In genomic region chr2:77376823-77377222, GRCm38 (mm10) we compare ENCODE assay signal across 26 mouse cellular contexts.
A peak's percentile ranks its signal among the peaks of the same experiment; 100 is the strongest.
DNase-seq lines count a peak whose midpoint lies in the region; ATAC-seq and TF ChIP-seq lines count a peak whose summit lies in the region.
"Had no signal": no experiment of that assay in that cellular context is flagged by ENCODE, and none has a peak within 500 bp of the region (broad histone marks: within the 10 kb centered on the region; RNA-seq: fewer than 3 reads in every experiment).

No protein-coding gene starts in this region.

- H3K79me2 ChIP-seq in myocyte (ENCODE audit: control insufficient read depth, insufficient read depth) = no peaks in the 10 kb centered on the region

- DNase-seq in Patski (ENCODE audit: low read depth, low spot score) = peak; percentile 10
- DNase-seq in gastrocnemius, postnatal 10 days = no peak
- DNase-seq in spleen, postnatal 4 days (ENCODE audit: low spot score in 2 of 2) = no peak
- DNase-seq in right cerebral cortex, adult 18-20 months = no peak
- DNase-seq: adrenal gland, adult 2 months; adrenal gland, postnatal 10 days; adrenal gland, postnatal 25 days; cerebellum, adult 11 months; cerebellum, adult 18-20 months; cerebellum, adult 8-10 months; cerebellum, adult 9-11 months; cerebellum, postnatal 14 days; cerebellum, postnatal 36 days; embryo, embryonic 11 days had no signal

- H3K27ac ChIP-seq in intestine, embryonic 16.5 days (ENCODE audit: low read length) = no peak overlapping the region
- H3K27ac ChIP-seq: embryonic facial prominence, embryonic 13.5 days; embryonic facial prominence, embryonic 15.5 days; forebrain, embryonic 10.5 days; forebrain, embryonic 12.5 days had no signal

- H3ac ChIP-seq in myocyte (ENCODE audit: control insufficient read depth, insufficient read length) = no peak overlapping the region

- H3K27me3 ChIP-seq in Patski (peaks cover 42% of the 10 kb centered on the region), myocyte (ENCODE audit: control insufficient read depth, insufficient read depth, insufficient read length) (no peaks in the 10 kb centered on the region)
- H3K27me3 ChIP-seq in intestine, embryonic 16.5 days (replicated peaks; ENCODE audit: control insufficient read depth, insufficient read depth, low read length) = no peaks in the 10 kb centered on the region
- H3K27me3 ChIP-seq: CH12.LX; embryonic facial prominence, embryonic 13.5 days; embryonic facial prominence, embryonic 15.5 days; forebrain, embryonic 12.5 days had no signal

- H3K4me2 ChIP-seq in intestine, embryonic 16.5 days (ENCODE audit: low read depth, low read length) = no peak overlapping the region
- peak overlapping the region; percentile 44 for H3K4me2 ChIP-seq in myocyte (ENCODE audit: low read depth)
- H3K4me2 ChIP-seq: embryonic facial prominence, embryonic 13.5 days; embryonic facial prominence, embryonic 15.5 days; forebrain, embryonic 12.5 days had no signal

- ATAC-seq in Patski = no peak
- ATAC-seq in intestine, embryonic 16.5 days = peak; percentile 44
- ATAC-seq: CD4-positive, CD25-positive, alpha-beta regulatory T cell, adult 4 months; forebrain, embryonic 14.5 days; forebrain, embryonic 16.5 days had no signal

- in situ Hi-C loops in Patski (cut with MboI; ENCODE audit: low pct_unique_long_range_greater_than_20kb) = no loop called here

- no peaks in the 10 kb centered on the region for H3K9me3 ChIP-seq in intestine, embryonic 16.5 days (ENCODE audit: control insufficient read depth, low read length)
- H3K9me3 ChIP-seq: embryonic facial prominence, embryonic 13.5 days; embryonic facial prominence, embryonic 15.5 days; forebrain, embryonic 10.5 days; forebrain, embryonic 12.5 days had no signal

- no peak overlapping the region for H3K9ac ChIP-seq in intestine, embryonic 16.5 days (ENCODE audit: low read depth, low read length)
- H3K9ac ChIP-seq: embryonic facial prominence, embryonic 13.5 days; embryonic facial prominence, embryonic 15.5 days; forebrain, embryonic 12.5 days had no signal

- WGBS in intestine, embryonic 16.5 days = 61% methylated on average over 9 of the region's 9 CpGs

- no peaks in the 10 kb centered on the region for H3K4me1 ChIP-seq in intestine, embryonic 16.5 days (ENCODE audit: control insufficient read depth, insufficient read depth, low read length)
- H3K4me1 ChIP-seq: embryonic facial prominence, embryonic 13.5 days; embryonic facial prominence, embryonic 15.5 days; forebrain, embryonic 10.5 days; forebrain, embryonic 12.5 days had no signal

- TF ChIP-seq POLR2A in myocyte (IDR thresholded peaks at IDR 0.05; ENCODE audit: insufficient read length, low read depth) = no peak

- no peak for TF ChIP-seq CTCF in Patski (IDR thresholded peaks at IDR 0.05)

- CTCF ChIA-PET in Patski (lab: Charles Lee) = no interaction called here

- POLR2A ChIA-PET in Patski (lab: Charles Lee) = no interaction called here

- H3K4me3 ChIP-seq in intestine, embryonic 16.5 days (ENCODE audit: low read length) = no peak overlapping the region
- no peak overlapping the region for H3K4me3 ChIP-seq in myocyte
- H3K4me3 ChIP-seq: embryonic facial prominence, embryonic 13.5 days; embryonic facial prominence, embryonic 15.5 days; erythroblast, embryonic 14.5 days; forebrain, embryonic 10.5 days; forebrain, embryonic 12.5 days had no signal

- H3K36me3 ChIP-seq in intestine, embryonic 16.5 days (ENCODE audit: control insufficient read depth, insufficient read depth, low read length) = no peaks in the 10 kb centered on the region
- no peaks in the 10 kb centered on the region for H3K36me3 ChIP-seq in myocyte (ENCODE audit: control insufficient read depth, insufficient read depth)
- H3K36me3 ChIP-seq: embryonic facial prominence, embryonic 13.5 days; embryonic facial prominence, embryonic 15.5 days; forebrain, embryonic 10.5 days; forebrain, embryonic 12.5 days; G1E had no signal

TF ChIP-seq in myocyte, 11 proteins besides CTCF, POLR2A, EP300 and RAD21:
- TF ChIP-seq MYOG (IDR thresholded peaks at IDR 0.05; ENCODE audit: control insufficient read depth in 1 of 3, insufficient read depth in 1 of 3, insufficient read length in 2 of 3, low read depth in 2 of 3) (peak; percentile 84 to 99 (median 96)), MAX (IDR thresholded peaks at IDR 0.05; ENCODE audit: low read depth) (no peak), TCF3 (IDR thresholded peaks at IDR 0.05; ENCODE audit: insufficient read length, low read depth) (peak; percentile 77), SRF (IDR thresholded peaks at IDR 0.05; ENCODE audit: control insufficient read depth, insufficient read length, low read depth) (peak; percentile 4), MYOD1 (IDR thresholded peaks at IDR 0.05; ENCODE audit: control insufficient read depth in 1 of 3, insufficient read length in 2 of 3, low read depth in 2 of 3) (peak; percentile 57 to 95 (median 83)), TCF12 (IDR thresholded peaks at IDR 0.05; ENCODE audit: insufficient read depth, poor library complexity, severe bottlenecking) (peak; percentile 71)
TF ChIP-seq in myocyte: peak in this region for 5.
